Mouse (Mus musculus) E14TG2a.4 (cell line): ENCODE data around the gene Pld5.

Source experiments
- H3K27me3 ChIP-seq: 2 replicates; pipeline ENCODE4 v1.6.1; 2014; ENCODE audit warnings: low read length, control low read depth; ENCODE audit not compliant: insufficient read depth
- H3K36me3 ChIP-seq: 2 replicates; pipeline ENCODE4 v1.6.1; 2014; ENCODE audit warnings: low read length, control low read depth; ENCODE audit not compliant: insufficient read depth
- H3K4me1 ChIP-seq: replicated peaks from 2 replicates; pipeline ENCODE4 v1.6.1; 2014; ENCODE audit warnings: low read depth, low read length, control low read depth
- H3K4me3 ChIP-seq: replicated peaks from 2 replicates; pipeline ENCODE4 v1.5.1; 2014; ENCODE audit warnings: mild to moderate bottlenecking, low read length
- H3K9me3 ChIP-seq: 2 replicates; pipeline ENCODE4 v1.6.1; 2014; ENCODE audit warnings: low read length, control low read depth
- CTCF ChIP-seq: conservative IDR thresholded peaks from 2 replicates; pipeline ENCODE4 v1.5.1; 2014; ENCODE audit warnings: low read length
- NANOG ChIP-seq: IDR thresholded peaks from 2 replicates; pipeline ENCODE4 v1.6.1; 2014; ENCODE audit warnings: borderline replicate concordance, low read length, mixed read lengths
- POU5F1 ChIP-seq: IDR thresholded peaks from 2 replicates; pipeline ENCODE4 v1.6.1; 2014; ENCODE audit warnings: low read length, borderline replicate concordance

Pld5 gene

DNA sequence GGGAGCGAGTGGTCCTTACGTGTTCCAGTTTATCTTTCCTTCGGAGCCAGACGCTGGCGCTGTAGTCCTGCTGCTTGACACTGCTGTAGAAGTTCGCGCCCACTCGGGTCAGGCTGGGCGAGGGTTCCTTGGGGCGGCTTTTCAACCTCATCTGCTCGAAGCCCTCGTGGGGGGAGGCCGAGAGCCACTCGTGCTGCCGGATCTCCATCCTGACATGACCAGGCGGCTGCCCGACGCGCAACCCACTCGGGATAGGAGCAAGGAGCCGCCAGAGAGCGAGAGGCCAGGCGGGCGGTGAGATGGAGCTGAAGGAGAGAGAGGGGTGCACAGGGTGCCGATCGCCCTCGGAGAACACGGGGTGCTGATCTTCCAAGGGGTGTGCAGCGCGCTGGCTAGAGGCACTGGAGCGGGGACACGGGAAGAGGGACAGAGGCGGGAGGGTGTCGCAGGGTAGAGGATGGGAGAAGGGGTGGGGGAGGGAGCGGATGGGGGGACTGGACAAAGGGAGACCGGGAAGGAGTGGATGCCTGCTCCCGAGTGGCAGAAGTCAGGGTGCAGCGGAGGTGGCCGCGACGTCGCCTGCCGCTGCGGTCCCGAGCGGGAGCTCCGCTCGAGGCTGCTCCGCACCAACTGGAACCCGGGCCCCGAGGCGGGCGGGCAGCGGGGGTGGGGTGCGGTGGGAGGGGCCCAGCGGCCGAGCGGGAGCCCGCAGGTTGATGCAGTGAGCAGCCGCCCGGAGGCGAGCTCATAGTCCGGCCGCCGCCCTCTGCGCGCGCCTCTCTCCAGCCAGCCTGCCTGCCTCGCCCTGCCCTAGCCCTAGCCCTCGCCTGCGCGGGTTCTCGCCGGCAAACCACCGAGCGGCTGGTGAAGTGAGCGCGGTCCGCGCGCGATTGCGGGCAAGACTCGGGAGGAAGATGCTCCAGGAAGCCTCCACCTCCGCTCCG is at the start of gene Pld5:
TSS of gene Pld5 (minus strand) at position 646 of the 944 bp plus-strand sequence.
- Histone ChIP-seq H3K36me3 (no peaks in the 10 kb centered on the region), H3K4me1 (peaks cover 12% of the 10 kb centered on the region), H3K9me3 (no peaks in the 10 kb centered on the region; the same call in 1 of the 2 replicates), H3K27me3 (peaks cover 48% of the 10 kb centered on the region), H3K4me3 (peak within 1 kb of the TSS; percentile 77)
- no peak for TF ChIP-seq POU5F1
- TF ChIP-seq CTCF, result no peak
- no peak for TF ChIP-seq NANOG

DNA sequence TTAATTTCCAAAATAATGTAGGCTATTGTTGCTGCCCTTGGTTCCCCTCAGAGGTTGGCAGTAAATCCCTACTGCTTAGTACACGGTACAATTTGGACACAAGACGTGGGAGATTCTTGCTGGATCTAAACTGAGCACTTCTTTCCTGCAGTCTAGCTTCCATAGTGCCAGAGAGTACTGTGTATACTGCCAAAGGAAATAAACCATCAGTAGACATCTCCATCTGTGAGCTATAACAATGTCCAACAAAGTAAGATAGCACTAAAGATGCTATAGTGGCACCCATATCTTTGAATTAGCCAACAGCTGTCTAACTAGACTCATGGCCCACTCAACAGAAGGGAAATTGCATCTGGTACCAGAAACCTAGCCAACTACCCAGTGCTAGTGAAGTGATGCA is 40.0 kb upstream of the Pld5 start:
- TF ChIP-seq POU5F1 (no peak), CTCF (no peak), NANOG (no peak)
- Histone ChIP-seq H3K4me3 (no peak overlapping the region), H3K27me3 (no peaks in the 10 kb centered on the region), H3K36me3 (no peaks in the 10 kb centered on the region), H3K9me3 (peaks cover 16% of the 10 kb centered on the region), H3K4me1 (no peaks in the 10 kb centered on the region)

DNA sequence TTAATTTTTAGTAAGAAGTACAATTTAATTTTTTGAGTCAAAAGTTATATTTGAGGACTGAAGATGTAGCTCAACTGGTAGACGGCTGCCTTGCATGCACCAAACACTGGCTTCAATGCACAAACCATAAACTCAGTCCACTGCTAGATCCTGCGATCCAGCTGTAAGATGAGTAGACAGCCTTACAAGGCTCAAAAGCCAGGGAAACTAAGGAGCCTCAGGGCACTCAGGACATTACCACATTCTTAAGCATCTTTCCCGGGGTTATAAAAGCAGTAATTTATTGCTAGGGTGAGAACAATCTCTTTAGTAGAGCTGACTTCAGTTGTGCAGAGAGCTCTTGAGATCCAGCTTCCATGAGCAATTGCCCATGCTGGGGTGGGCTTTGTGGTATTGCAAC is 35.1 kb upstream of the Pld5 start:
- Histone ChIP-seq H3K9me3 (no peaks in the 10 kb centered on the region), H3K27me3 (no peaks in the 10 kb centered on the region), H3K36me3 (no peaks in the 10 kb centered on the region), H3K4me3 (no peak overlapping the region), H3K4me1 (no peaks in the 10 kb centered on the region)
- TF ChIP-seq POU5F1 (no peak), NANOG (no peak), CTCF (no peak)

DNA sequence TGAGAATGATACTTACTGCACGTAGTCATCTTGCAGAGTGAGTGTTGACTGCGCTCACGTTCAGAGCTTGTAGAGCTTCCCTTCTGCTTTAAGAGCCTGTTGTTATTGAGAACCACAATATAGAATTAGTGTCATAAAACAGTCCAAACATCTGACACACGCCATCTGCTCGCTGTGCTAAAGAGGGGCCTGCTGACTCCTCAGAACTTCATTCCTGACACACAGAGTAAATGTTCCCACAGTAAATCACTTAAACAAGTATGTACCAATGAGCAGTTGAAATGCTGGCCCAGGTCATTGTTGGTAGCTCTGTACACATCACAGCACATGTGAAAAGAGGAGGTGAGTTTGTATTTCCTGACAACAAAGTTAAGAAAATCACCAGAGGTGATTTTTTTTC is 14.3 kb upstream of the Pld5 start:
- Histone ChIP-seq H3K4me3 (no peak overlapping the region), H3K27me3 (no peaks in the 10 kb centered on the region), H3K4me1 (no peaks in the 10 kb centered on the region), H3K36me3 (no peaks in the 10 kb centered on the region), H3K9me3 (no peaks in the 10 kb centered on the region)
- TF ChIP-seq POU5F1, result no peak
- TF ChIP-seq NANOG, result no peak
- TF ChIP-seq CTCF, result no peak

DNA sequence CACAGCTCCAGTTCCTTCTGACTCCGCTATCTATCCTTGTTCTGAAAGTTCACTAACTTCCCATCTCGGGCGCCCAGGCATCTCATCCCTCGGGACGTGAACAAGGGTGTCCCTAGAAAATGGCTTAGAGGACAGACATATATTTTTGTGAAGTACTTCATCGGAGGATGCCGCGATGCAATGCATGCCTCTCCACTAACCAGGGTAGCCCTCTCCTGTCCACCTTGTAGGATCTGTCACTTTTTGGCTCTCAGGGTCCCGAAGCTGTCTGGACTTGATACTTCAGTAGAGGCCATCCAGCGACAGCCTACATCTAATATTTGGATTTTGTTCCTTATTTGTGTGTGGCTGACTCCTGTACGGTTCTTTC is 484 bp upstream of the Pld5 start:
- peak overlapping the region; percentile 77 for H3K4me3 ChIP-seq
- peaks cover 46% of the 10 kb centered on the region for H3K27me3 ChIP-seq
- no peaks in the 10 kb centered on the region for H3K9me3 ChIP-seq
- peaks cover 12% of the 10 kb centered on the region for H3K4me1 ChIP-seq
- no peak for TF ChIP-seq CTCF
- TF ChIP-seq NANOG, result no peak
- no peak for TF ChIP-seq POU5F1
- H3K36me3 ChIP-seq, result no peaks in the 10 kb centered on the region

DNA sequence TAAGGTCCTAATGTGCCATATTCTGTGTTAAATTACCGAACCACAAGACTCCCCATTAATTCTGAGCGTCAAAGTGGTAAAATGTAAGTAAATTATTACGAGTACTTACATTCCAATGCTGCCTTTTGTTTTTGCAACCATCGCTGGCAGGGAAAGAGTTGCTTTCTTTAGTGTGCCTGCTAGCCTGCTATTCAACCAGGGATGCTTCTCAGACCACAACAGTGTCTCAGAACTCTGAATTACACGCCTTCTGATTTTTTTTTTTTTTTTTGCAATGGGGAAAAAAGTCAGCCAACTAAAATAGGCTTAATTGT is 26.4 kb downstream of the Pld5 start:
- TF ChIP-seq POU5F1, result no peak
- TF ChIP-seq CTCF, result no peak
- no peak for TF ChIP-seq NANOG
- Histone ChIP-seq H3K4me3 (no peak overlapping the region), H3K9me3 (no peaks in the 10 kb centered on the region)

DNA sequence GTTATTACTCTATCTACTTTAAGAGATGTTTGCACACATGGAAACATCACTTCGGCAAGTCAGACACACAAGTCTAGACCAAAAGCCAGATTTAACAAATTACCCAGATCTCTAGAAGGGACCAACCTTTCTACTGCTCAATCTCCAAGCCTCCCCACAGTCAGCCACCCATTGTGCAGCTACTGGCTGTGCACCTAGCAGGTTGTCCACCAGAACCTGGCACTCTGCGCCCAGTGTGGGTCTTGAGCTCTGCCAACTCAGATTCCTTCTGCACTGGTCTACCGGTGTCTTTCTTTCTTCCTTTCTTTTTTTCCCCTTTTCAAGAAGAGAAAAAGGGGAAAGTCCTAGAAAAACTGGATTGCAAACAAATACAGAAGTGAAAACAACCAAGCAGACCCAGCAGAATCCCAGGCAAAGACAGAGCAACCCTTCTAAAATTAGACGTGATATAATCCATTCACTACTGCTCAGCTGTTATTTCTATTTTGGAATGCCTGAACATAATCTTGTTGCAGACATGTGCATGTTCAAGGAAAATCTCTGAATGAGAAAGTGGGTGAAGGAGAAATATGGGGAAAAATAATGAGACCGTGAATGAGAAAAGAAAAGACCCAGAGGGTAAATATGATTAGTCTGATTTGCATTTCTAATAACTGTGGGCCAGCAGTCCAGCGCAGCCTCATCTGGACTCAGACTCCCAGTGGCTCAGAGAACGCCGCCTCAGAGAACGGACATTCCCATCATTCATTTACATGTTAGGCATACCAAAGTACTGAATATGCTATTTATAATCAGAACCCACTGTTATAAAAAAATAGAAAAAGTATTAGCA is 27.0 kb downstream of the Pld5 start:
- no peaks in the 10 kb centered on the region for H3K4me1 ChIP-seq
- H3K9me3 ChIP-seq, result no peaks in the 10 kb centered on the region
- no peaks in the 10 kb centered on the region for H3K36me3 ChIP-seq
- H3K4me3 ChIP-seq, result no peak overlapping the region
- H3K27me3 ChIP-seq, result no peaks in the 10 kb centered on the region
- TF ChIP-seq POU5F1, result no peak

More for the DNA sequence above, 26.4 kb downstream of the Pld5 start:
- H3K27me3 ChIP-seq, result no peaks in the 10 kb centered on the region
- H3K36me3 ChIP-seq, result no peaks in the 10 kb centered on the region
- H3K4me1 ChIP-seq, result no peaks in the 10 kb centered on the region

DNA sequence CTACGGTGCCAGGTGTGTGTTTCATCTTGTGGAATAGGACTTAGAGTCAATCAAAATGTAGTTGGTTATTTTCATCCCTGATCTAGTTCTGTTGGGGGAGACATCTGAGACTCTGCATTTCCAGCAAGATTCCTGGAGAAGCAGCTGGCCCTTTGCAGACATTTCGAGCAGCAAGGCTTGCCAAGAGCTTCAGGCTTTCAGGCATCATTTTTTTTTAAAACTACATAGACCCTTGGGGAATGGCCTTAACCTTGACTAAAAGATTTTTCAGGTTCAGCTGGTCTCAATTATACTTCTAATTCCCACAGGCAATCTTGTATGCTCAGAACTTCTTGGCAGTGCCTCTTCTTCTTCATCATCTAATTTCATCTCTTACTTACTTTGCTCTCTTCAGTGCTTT is 35.9 kb downstream of the Pld5 start:
- H3K4me3 ChIP-seq, result no peak overlapping the region
- TF ChIP-seq POU5F1, result no peak
- no peak for TF ChIP-seq CTCF
- no peak for TF ChIP-seq NANOG
- no peaks in the 10 kb centered on the region for H3K9me3 ChIP-seq
- H3K4me1 ChIP-seq, result no peaks in the 10 kb centered on the region
- no peaks in the 10 kb centered on the region for H3K36me3 ChIP-seq
- no peaks in the 10 kb centered on the region for H3K27me3 ChIP-seq
